Mouse (Mus musculus) forebrain, embryonic 11.5 days (tissue): ENCODE data around the gene Gbx2. TPM values are rescaled to one million over a fixed set of nuclear protein-coding genes. Genes with fewer than 3 reads are reported as not detected.

ENCODE experiments used
- ATAC-seq: fragments of 200-750 bp; cut with Nextera tagmentation; replicated peaks from 2 replicates; pipeline ENCODE4 v1.8.0; 2017; ENCODE audit warnings: moderate TSS enrichment; ENCODE audit not compliant: low FRiP score
- DNase-seq: peaks from one replicate; pipeline ENCODE4 v3.0.0-alpha.2; 2017; ENCODE audit warnings: low spot score
- H3K27ac ChIP-seq: fragments of 300-500 bp; sonication (generic); 2 replicates; pipeline ENCODE4 v1.5.1; 2014; ENCODE audit warnings: low read depth, low read length
- H3K27me3 ChIP-seq: fragments of 300-500 bp; sonication (generic); 2 replicates; pipeline ENCODE4 v1.6.1; 2014; ENCODE audit warnings: mild to moderate bottlenecking, low read length, mixed read lengths; ENCODE audit not compliant: control insufficient read depth, insufficient read depth
- H3K36me3 ChIP-seq: fragments of 300-500 bp; sonication (generic); 2 replicates; pipeline ENCODE4 v1.6.1; 2014; ENCODE audit warnings: mild to moderate bottlenecking, low read length, moderate library complexity, mixed read lengths; ENCODE audit not compliant: control insufficient read depth, insufficient read depth
- H3K4me1 ChIP-seq: fragments of 300-500 bp; sonication (generic); replicated peaks from 2 replicates; pipeline ENCODE4 v1.6.1; 2014; ENCODE audit warnings: low read length, mixed read lengths; ENCODE audit not compliant: control insufficient read depth, insufficient read depth
- H3K4me2 ChIP-seq: fragments of 300-500 bp; sonication (generic); 2 replicates; pipeline ENCODE4 v1.6.1; 2014; ENCODE audit warnings: low read depth, mild to moderate bottlenecking, low read length, moderate library complexity, mixed read lengths; ENCODE audit not compliant: severe bottlenecking
- H3K4me3 ChIP-seq: fragments of 300-500 bp; sonication (generic); 2 replicates; pipeline ENCODE4 v1.5.1; 2014; ENCODE audit warnings: low read depth, low read length
- H3K9ac ChIP-seq: fragments of 300-500 bp; sonication (generic); 2 replicates; pipeline ENCODE4 v1.6.1; 2014; ENCODE audit warnings: low read length
- H3K9me3 ChIP-seq: fragments of 300-500 bp; sonication (generic); 2 replicates; pipeline ENCODE4 v1.6.1; 2016; ENCODE audit warnings: low read length, mixed read lengths; ENCODE audit not compliant: control insufficient read depth
- WGBS: fragments of 180-500 bp; shearing (Covaris S2); extraction: QIAGEN DNeasy Blood & Tissue Kit; methylation state at CpG from one replicate; pipeline ENCODE4 v1.1.7; 2014; 5-methylcytosine and 5-hydroxymethylcytosine counted together
- polyA plus RNA-seq: library from polyadenylated mRNA; unstranded; fragments of >200 nt; fragmentation: Nextera tagmentation; extraction: Ambion mirVana; gene quantifications from 2 replicates; pipeline ENCODE4 v1.2.1, GENCODE M21; 2014

Gbx2 gene
- polyA plus RNA-seq, 1 experiment from 2014 or later: 5.0 TPM

GRCm38 (mm10) chr1:89967585-89967984 lies 36.6 kb upstream of the Gbx2 start:
- Histone ChIP-seq H3K4me2 (peak overlapping the region; percentile 95; the same call in 1 of the 2 replicates), H3K4me3 (no peak overlapping the region; the same call in 1 of the 2 replicates), H3K4me1 (peaks cover 7% of the 10 kb centered on the region; the same call in 1 of the 2 replicates), H3K27ac (no peak overlapping the region), H3K9ac (no peak overlapping the region), H3K36me3 (no peaks in the 10 kb centered on the region), H3K27me3 (peaks cover 64% of the 10 kb centered on the region), H3K9me3 (no peaks in the 10 kb centered on the region)
- ATAC-seq: no peak
- DNase-seq: peak; percentile 48
- 20% methylated on average over 9 of the region's 9 CpGs for WGBS

GRCm38 (mm10) chr1:89964426-89964825 lies 33.4 kb upstream of the Gbx2 start:
- Histone ChIP-seq H3K4me1 (peaks cover 9% of the 10 kb centered on the region; the same call in 1 of the 2 replicates), H3K27me3 (peaks cover 52% of the 10 kb centered on the region), H3K27ac (no peak overlapping the region), H3K9ac (no peak overlapping the region), H3K4me2 (no peak overlapping the region), H3K4me3 (no peak overlapping the region), H3K36me3 (no peaks in the 10 kb centered on the region), H3K9me3 (no peaks in the 10 kb centered on the region)
- ATAC-seq: no peak
- no peak for DNase-seq
- WGBS: 65% methylated on average over 12 of the region's 12 CpGs

GRCm38 (mm10) chr1:89963296-89963695 lies 32.3 kb upstream of the Gbx2 start:
- Histone ChIP-seq H3K9ac (no peak overlapping the region), H3K36me3 (no peaks in the 10 kb centered on the region), H3K4me1 (peaks cover 8% of the 10 kb centered on the region; the same call in 1 of the 2 replicates), H3K4me2 (no peak overlapping the region), H3K27ac (no peak overlapping the region), H3K27me3 (peaks cover 42% of the 10 kb centered on the region), H3K9me3 (no peaks in the 10 kb centered on the region), H3K4me3 (no peak overlapping the region)
- 94% methylated on average over 2 of the region's 2 CpGs for WGBS
- DNase-seq (no peak), ATAC-seq (no peak)

- H3K9ac ChIP-seq: no peak overlapping the region
- H3K4me2 ChIP-seq: peak overlapping the region; percentile 12; the same call in 1 of the 2 replicates
- DNase-seq (peak; percentile 64), ATAC-seq (peak; percentile 18; the same call in 1 of the 2 replicates)
- peaks cover 30% of the 10 kb centered on the region for H3K27me3 ChIP-seq
- no peak overlapping the region for H3K27ac ChIP-seq
- H3K36me3 ChIP-seq: no peaks in the 10 kb centered on the region
- no peaks in the 10 kb centered on the region for H3K9me3 ChIP-seq
- 5% methylated on average over 13 of the region's 13 CpGs for WGBS
- peaks cover 6% of the 10 kb centered on the region; the same call in 1 of the 2 replicates for H3K4me1 ChIP-seq
- H3K4me3 ChIP-seq: no peak overlapping the region
These were observed 31.1 kb upstream of the Gbx2 start for GRCm38 (mm10) chr1:89962092-89962491.

GRCm38 (mm10) chr1:89959393-89959792 lies 28.4 kb upstream of the Gbx2 start:
- no peak for ATAC-seq
- Histone ChIP-seq H3K27ac (no peak overlapping the region), H3K4me3 (no peak overlapping the region), H3K4me1 (peaks cover 6% of the 10 kb centered on the region; the same call in 1 of the 2 replicates), H3K27me3 (peaks cover 21% of the 10 kb centered on the region), H3K4me2 (no peak overlapping the region), H3K9ac (no peak overlapping the region), H3K9me3 (no peaks in the 10 kb centered on the region), H3K36me3 (no peaks in the 10 kb centered on the region)
- WGBS: 84% methylated on average over 4 of the region's 4 CpGs
- DNase-seq: peak; percentile 40

- ATAC-seq: 0 out of 2 replicates have a peak, but pooled peaks have one; percentile 13
- H3K4me3 ChIP-seq: no peak overlapping the region
- no peak overlapping the region for H3K4me2 ChIP-seq
These were observed 12.2 kb upstream of the Gbx2 start for GRCm38 (mm10) chr1:89943202-89943601.

GRCm38 (mm10) chr1:89942395-89942976 lies 11.5 kb upstream of the Gbx2 start:
- H3K4me1 ChIP-seq: peaks cover 14% of the 10 kb centered on the region
- H3K9me3 ChIP-seq: no peaks in the 10 kb centered on the region
- ATAC-seq: no peak
- H3K9ac ChIP-seq: peak overlapping the region; percentile 43; the same call in 1 of the 2 replicates
- H3K36me3 ChIP-seq: no peaks in the 10 kb centered on the region
- no peak for DNase-seq
- H3K4me2 ChIP-seq: peak overlapping the region; percentile 61
- H3K4me3 ChIP-seq: peak overlapping the region; percentile 28; the same call in 1 of the 2 replicates
- H3K27me3 ChIP-seq: peaks cover 86% of the 10 kb centered on the region
- WGBS: 2% methylated on average over 15 of the region's 15 CpGs
- no peak overlapping the region for H3K27ac ChIP-seq

More at GRCm38 (mm10) chr1:89943202-89943601, 12.2 kb upstream of the Gbx2 start:
- no peak overlapping the region for H3K27ac ChIP-seq
- WGBS: 3% methylated on average over 16 of the region's 16 CpGs
- peaks cover 14% of the 10 kb centered on the region for H3K4me1 ChIP-seq
- DNase-seq: peak; percentile 89
- H3K9ac ChIP-seq: no peak overlapping the region
- H3K9me3 ChIP-seq: no peaks in the 10 kb centered on the region
- H3K36me3 ChIP-seq: no peaks in the 10 kb centered on the region
- peaks cover 84% of the 10 kb centered on the region for H3K27me3 ChIP-seq

- peaks cover 14% of the 10 kb centered on the region for H3K4me1 ChIP-seq
- 0 out of 2 replicates have a peak overlapping the region, but pooled peaks have one; percentile 2 for H3K27ac ChIP-seq
- H3K4me3 ChIP-seq: peak overlapping the region; percentile 28
- H3K4me2 ChIP-seq: peak overlapping the region; percentile 61
- peak overlapping the region; percentile 43 for H3K9ac ChIP-seq
- WGBS: under 1% methylated on average over 40 of the region's 40 CpGs
- DNase-seq: peak; percentile 64
- no peak; the same call in 1 of the 2 replicates for ATAC-seq
- peaks cover 87% of the 10 kb centered on the region for H3K27me3 ChIP-seq
- H3K36me3 ChIP-seq: no peaks in the 10 kb centered on the region
- H3K9me3 ChIP-seq: no peaks in the 10 kb centered on the region
These were observed 10.9 kb upstream of the Gbx2 start for GRCm38 (mm10) chr1:89941701-89942381.
